Mouse (Mus musculus) kidney, adult 2 months (tissue): ENCODE measurements around the gene Slc32a1.

Experiments
- CTCF ChIP-seq: fragments of 200-500 bp; conservative IDR thresholded peaks from 2 replicates; pipeline ENCODE4 v1.5.1; 2011; ENCODE audit warnings: low read depth, mild to moderate bottlenecking, control low read depth, low read length, moderate library complexity, mixed read lengths; ENCODE audit not compliant: insufficient read depth, insufficient read length
- POLR2A ChIP-seq: fragments of 200-500 bp; IDR thresholded peaks from one replicate; pipeline ENCODE4 v1.6.1; 2011; ENCODE audit warnings: low read depth, low read length, control low read depth

DNA sequence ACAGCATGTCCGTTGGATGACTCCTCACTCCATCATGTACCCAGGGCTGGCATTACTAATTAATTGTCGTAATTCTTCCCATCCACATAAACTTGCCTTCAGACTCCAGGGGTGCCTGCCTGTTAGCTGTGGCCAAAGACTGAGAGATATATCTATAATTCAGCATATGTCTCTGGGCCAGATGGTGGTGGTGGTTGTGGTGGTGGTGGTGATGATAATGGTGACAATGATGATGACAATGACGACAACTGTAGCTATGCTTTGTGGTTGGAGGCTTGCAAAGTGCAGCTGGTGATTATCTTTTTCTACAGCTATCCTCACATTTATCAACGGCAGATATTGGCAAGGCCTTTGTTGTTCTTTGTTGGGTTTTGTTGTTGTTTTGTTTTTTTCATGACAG lies 17.2 kb upstream of the Slc32a1 start:
- no peak for TF ChIP-seq CTCF
- TF ChIP-seq POLR2A: no peak
